Mouse (Mus musculus) liver, adult 2 months (tissue): ENCODE results near the gene H2-DMa.

ENCODE experiments used
- CTCF ChIP-seq: fragments of 200-500 bp; IDR thresholded peaks from 2 replicates; pipeline ENCODE4 v1.5.1; 2011; ENCODE audit warnings: low read depth, low read length, control low read depth
- POLR2A ChIP-seq: fragments of 200-500 bp; IDR thresholded peaks from 2 replicates; pipeline ENCODE4 v1.6.1; 2011; ENCODE audit warnings: low read length, control low read depth; ENCODE audit not compliant: insufficient read depth; ENCODE audit errors: extremely low read depth

DNA sequence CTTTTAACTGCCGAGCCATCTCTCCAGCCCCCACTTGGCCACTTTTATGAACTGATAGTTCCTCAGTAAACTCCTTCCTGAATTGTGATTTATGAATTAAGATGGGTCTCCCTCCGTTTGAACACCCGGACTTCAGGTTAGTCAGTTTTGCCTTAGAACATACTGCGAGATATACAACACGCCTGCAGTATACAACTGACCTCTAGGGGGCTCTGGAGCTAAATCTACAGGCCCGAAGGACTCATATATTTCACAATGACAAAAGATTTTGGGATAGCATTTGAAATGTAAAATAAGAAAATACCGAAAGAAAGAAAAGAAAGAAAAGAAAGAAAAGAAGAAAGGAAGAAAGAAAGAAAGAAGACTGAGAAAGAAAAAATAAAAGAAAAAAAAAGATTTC lies 44.1 kb upstream of the H2-DMa start:
- no peak for TF ChIP-seq POLR2A
- no peak for TF ChIP-seq CTCF
